40 mouse cellular contexts compared by ENCODE assay signal in genomic region chr14:21809418-21809817, GRCm38 (mm10). TPM values are rescaled to one million over a fixed set of nuclear protein-coding genes. Genes with fewer than 3 reads are reported as not detected.
"Had no signal": no experiment of that assay in that cellular context is flagged by ENCODE, and none has a peak within 500 bp of the region (broad histone marks: within the 10 kb centered on the region; RNA-seq: fewer than 3 reads in every experiment).

No protein-coding gene starts in this region.

- H3K4me2 ChIP-seq: heart, embryonic 12.5 days; heart, embryonic 13.5 days; heart, embryonic 15.5 days; hindbrain, embryonic 12.5 days; hindbrain, embryonic 13.5 days; hindbrain, embryonic 14.5 days; hindbrain, embryonic 15.5 days; intestine, embryonic 15.5 days; kidney, embryonic 15.5 days had no signal

- H3K27me3 ChIP-seq: heart, embryonic 12.5 days; heart, embryonic 13.5 days; heart, embryonic 15.5 days; hindbrain, embryonic 12.5 days; hindbrain, embryonic 13.5 days; hindbrain, embryonic 15.5 days; intestine, embryonic 15.5 days; kidney, embryonic 15.5 days had no signal

- H3K27ac ChIP-seq: heart, embryonic 13.5 days; heart, embryonic 15.5 days; hindbrain, embryonic 10.5 days; hindbrain, embryonic 12.5 days; hindbrain, embryonic 13.5 days; hindbrain, embryonic 14.5 days; hindbrain, embryonic 15.5 days; hindbrain, postnatal 0 days; intestine, embryonic 15.5 days; kidney, embryonic 15.5 days; kidney, postnatal 0 days; layer of hippocampus, adult 2 months; left cerebral cortex, adult 2 months had no signal

- H3K4me3 ChIP-seq: heart, embryonic 12.5 days; heart, embryonic 13.5 days; heart, embryonic 15.5 days; hindbrain, embryonic 10.5 days; hindbrain, embryonic 12.5 days; hindbrain, embryonic 13.5 days; hindbrain, embryonic 15.5 days; intestine, embryonic 15.5 days; kidney, embryonic 15.5 days; layer of hippocampus, adult 2 months; left cerebral cortex, adult 2 months had no signal

- DNase-seq: heart, postnatal 10 days; heart, postnatal 14 days; heart, postnatal 36 days; heart, postnatal 4 days; kidney, adult 11 months; kidney, adult 18-20 months; kidney, adult 2 months; kidney, adult 8-10 months; kidney, adult 9 months; kidney, postnatal 10 days; kidney, postnatal 14 days; kidney, postnatal 25 days; kidney, postnatal 36 days; kidney, postnatal 4 days; layer of hippocampus, adult 9-11 months; layer of hippocampus, postnatal 36 days had no signal

- H3K4me1 ChIP-seq: hindbrain, embryonic 10.5 days; hindbrain, embryonic 12.5 days; hindbrain, embryonic 13.5 days; hindbrain, embryonic 15.5 days; intestine, embryonic 15.5 days had no signal

- H3K36me3 ChIP-seq: heart, embryonic 12.5 days; heart, embryonic 13.5 days; heart, embryonic 15.5 days; hindbrain, embryonic 10.5 days; hindbrain, embryonic 12.5 days; hindbrain, embryonic 13.5 days; hindbrain, embryonic 15.5 days; intestine, embryonic 15.5 days; kidney, embryonic 15.5 days had no signal

RNA-seq across cellular contexts. Expression of gene Dusp13, which starts 58.4 kb away (rescaled TPM):
- total RNA-seq: heart, postnatal 4 days; hematopoietic stem cell, adult 5-6 weeks; hindbrain, postnatal 0 days; left cerebral cortex, adult 2 months had no signal
- polyA plus RNA-seq: heart, embryonic 13.5 days; heart, embryonic 14.5 days; heart, embryonic 15.5 days; heart, embryonic 16.5 days; heart, postnatal 0 days; hindbrain, embryonic 10.5 days; hindbrain, embryonic 11.5 days; hindbrain, embryonic 13.5 days; hindbrain, embryonic 15.5 days; hindbrain, embryonic 16.5 days; inflammation-experienced regulatory T-cells, adult 6 months; intestine, embryonic 14.5 days; intestine, embryonic 15.5 days; intestine, embryonic 16.5 days; kidney, embryonic 14.5 days; kidney, postnatal 0 days had no signal
